Mouse (Mus musculus) stomach, adult 2 months (tissue): ENCODE data around the gene Mnd1. TPM values are rescaled to one million over a fixed set of nuclear protein-coding genes. Genes with fewer than 3 reads are reported as not detected.

Experiments
- polyA plus RNA-seq: library from polyadenylated mRNA; depleted of rRNA; stranded (reverse); fragments of >200 nt; gene quantifications from 2 replicates; pipeline ENCODE4 v1.2.3, GENCODE M21; 2012; rRNA removed

Mnd1 gene
- polyA plus RNA-seq = 0.12 TPM in 1 of 2 replicates, not detected in the other

DNA sequence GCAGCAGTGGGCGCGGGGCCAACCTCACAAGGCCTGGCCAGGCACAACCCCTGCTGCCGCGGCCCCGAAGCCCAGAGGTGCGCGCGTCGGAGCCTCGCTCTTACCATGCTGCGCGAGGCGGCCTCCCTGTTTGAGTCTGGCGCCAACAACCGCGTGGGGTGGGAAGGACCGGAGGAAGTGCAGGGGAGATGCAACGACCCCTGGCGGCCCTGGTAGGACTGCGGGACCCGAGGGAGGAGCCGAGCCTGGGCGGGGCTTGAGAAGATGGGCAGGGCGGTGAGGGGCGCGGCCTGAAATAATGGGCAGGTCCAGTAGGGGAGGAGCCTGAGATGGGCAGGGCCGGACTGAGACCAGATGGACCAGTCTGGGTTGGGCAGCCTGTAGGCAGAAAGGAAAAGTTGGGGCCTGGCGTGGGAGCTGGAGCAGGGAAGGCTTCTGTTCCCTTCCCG lies at the start of gene Mnd1:
TSS of gene Mnd1 (minus strand) at position 229 of the 449 bp plus-strand sequence.

DNA sequence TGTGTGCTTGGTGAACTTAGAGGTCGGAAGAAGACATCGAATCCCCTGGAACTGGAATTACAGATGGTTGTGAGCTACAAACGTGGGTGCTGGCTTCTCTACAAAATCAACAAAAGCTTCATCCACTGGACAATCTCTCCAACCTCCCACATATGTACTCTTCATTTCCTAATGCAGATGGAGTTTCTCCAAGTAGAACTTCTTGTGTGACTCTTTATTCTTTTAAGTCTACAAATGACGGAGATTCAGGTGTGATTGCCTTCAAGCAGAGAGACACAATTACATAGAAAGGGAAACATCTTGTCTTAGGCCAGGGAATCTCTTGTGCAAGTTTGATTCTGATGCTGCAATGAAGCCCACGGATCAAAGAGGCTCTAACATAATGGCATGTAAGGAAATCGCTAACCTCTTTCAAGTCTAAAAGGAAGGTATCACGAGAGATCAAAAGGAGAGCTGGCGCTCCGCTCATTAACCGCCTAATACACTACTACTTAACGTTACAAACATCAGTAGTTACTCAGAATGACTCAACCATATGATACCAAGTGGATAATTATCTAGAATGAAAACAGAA lies 18.1 kb upstream of the Mnd1 start, which contains the start of gene Gm6525:
TSS of gene Gm6525 (plus strand) at position 524 of the 574 bp plus-strand sequence.

DNA sequence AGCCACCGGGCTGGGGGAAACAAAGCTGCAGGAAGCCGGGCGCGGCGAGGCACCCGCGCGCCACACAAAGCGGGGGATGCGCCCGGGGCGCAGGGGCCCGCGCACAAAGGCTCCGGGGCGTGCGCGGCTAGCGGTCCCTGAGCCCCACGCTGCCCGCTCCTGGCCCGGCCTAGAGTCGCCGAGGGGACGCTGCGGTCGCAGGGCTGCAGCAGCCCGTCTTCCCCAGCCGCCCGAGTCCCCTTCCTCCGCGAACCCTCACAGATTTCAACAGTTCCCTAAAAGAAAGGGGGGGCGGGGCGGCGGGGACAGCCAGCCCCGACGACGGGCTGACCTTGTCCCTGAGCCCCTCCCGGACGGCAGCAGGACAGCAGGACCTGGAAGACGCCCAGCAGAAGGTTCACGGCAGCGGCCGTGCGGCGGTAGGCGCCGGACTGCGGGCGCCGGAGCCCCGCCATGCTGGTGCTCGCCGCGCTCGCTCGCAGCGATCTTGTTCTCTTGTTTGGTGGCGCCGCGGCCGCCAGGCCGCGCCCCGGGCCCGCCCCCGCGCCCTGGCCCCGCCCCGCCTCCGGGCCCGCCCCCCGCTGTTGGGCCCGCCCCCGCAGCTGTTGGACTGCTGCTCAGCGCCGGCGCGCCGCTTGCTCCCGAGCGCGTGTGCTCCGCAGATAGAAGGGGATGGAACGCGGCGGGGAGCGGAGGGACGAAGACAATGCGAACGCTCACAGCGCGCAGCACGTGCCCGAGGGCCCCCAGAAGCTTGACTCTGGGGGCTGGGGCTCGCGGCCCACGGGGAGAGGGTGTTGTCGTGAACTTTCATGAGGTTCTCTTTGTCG lies 115.7 kb downstream of the Mnd1 start, which contains the start of gene Tmem131l:
TSS of gene Tmem131l (minus strand) at position 530 of the 830 bp plus-strand sequence.

Other genes starting within 250 kb of the Mnd1 start
- gene Tmem131l, start 115.6 kb downstream of the Mnd1 start, polyA plus RNA-seq = 11.8 and 19.7 TPM in 2 replicates
- not detected in 2 replicates for gene Gm6525, start 18.3 kb upstream of the Mnd1 start, polyA plus RNA-seq
- gene Trim2, start 151.1 kb upstream of the Mnd1 start, polyA plus RNA-seq = 12.1 and 22.8 TPM in 2 replicates